Mouse (Mus musculus): ENCODE measurements around the gene Cgrrf1. TPM values are rescaled to one million over a fixed set of nuclear protein-coding genes. Genes with fewer than 3 reads are reported as not detected.
"Not testable (repeated sequence)": the region's sequence is repeated elsewhere in the genome, so short reads cannot be mapped to it uniquely, and the experiment has no call there.

Cgrrf1 gene
- total RNA-seq (2021) = 10 to 100 TPM; 32.3 to 35.0 TPM
- long read RNA-seq, experiment 1, transcript Cgrrf1-201 (6 exons, 1,324 nt) = major isoform, 28 of 34 reads
- long read RNA-seq, experiment 1, partial matches to known transcripts = 1 of 34 reads
- long read RNA-seq, experiment 1, other reads (novel, unspliced or antisense) = 4 of 34 reads
- long read RNA-seq, experiment 2, transcript Cgrrf1-201 (6 exons, 1,324 nt) = major isoform, 31 of 44 reads
- long read RNA-seq, experiment 2, partial matches to known transcripts = 0 of 44 reads
- long read RNA-seq, experiment 2, other reads (novel, unspliced or antisense) = 11 of 44 reads

DNA sequence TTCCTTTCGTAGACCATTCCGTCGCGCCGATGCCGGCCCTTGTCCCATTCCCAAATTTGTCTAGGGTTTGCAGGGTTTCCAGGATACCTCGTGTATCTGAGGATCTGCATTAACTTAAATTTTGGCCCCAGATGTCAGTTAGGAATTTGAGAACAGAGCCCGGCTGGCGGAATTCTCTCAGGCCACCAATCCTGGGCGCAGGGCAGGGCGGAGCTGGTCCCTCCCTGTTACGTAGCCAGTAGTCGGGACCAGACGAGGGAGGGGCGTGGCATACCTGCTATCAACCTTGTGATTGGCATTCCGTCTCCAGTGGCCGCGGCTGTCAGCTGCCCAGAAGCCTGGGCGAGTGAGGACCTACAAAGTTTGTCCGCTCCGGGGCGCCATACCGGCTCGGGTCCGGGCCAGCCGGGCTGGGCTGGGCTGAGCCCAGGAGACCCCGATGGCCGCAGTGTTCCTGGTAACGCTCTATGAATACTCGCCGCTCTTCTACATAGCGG lies at the start of gene Cgrrf1:
TSS of gene Cgrrf1 (plus strand) at position 289 of the 497 bp plus-strand sequence.
- DNase-seq (ENCODE audit: low spot score in 2 of 2) = peak; percentile 93 to 96

DNA sequence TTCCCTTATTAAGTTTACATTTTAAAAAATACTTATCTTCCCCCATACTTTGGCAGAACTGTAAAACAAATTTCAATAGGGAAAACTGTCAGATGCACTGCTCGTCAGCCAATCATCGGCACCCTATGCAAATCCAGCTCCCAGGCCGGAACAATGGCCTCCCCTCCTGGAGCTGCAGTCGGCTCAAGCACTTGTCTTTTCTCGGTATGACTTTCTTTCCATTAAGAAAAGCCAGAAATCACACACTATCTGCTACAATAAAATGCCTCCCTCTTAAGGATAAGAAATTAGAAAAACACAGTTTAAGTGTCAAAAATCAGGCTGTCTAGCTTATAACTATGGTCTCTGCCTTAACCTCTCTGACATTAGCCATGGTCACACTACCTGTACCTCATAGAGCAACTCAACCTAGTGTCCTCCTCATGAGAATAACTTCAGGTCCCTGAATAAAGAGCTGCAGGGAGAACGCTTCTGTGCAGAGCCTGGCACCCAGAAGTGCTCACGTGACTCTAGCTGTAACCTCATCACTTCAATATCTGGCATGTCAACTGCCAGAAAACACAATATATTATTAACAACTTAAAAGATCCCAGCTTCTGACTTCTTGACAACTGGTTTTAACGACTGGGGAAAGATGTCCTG lies 49.6 kb upstream of the Cgrrf1 start:
- no peak for DNase-seq (ENCODE audit: low spot score in 2 of 2)

GRCm38 (mm10) chr14:46783327-46783926 lies 48.5 kb upstream of the Cgrrf1 start:
- DNase-seq (ENCODE audit: low spot score in 2 of 2) = no peak

- no peak for DNase-seq (ENCODE audit: low spot score in 2 of 2)
Measured at GRCm38 (mm10) chr14:46785247-46785646, 46.7 kb upstream of the Cgrrf1 start.

GRCm38 (mm10) chr14:46787454-46787786 lies 44.5 kb upstream of the Cgrrf1 start:
- no peak for DNase-seq (ENCODE audit: low spot score in 2 of 2)

- peak; percentile 87 to 95 for DNase-seq (ENCODE audit: low spot score in 2 of 2)
Measured at GRCm38 (mm10) chr14:46787787-46788504, 44.0 kb upstream of the Cgrrf1 start, which contains the start of gene Cnih1. TSS of gene Cnih1 (minus strand) at chr14:46788411.

GRCm38 (mm10) chr14:46788505-46788901 lies 43.4 kb upstream of the Cgrrf1 start:
- no peak for DNase-seq (ENCODE audit: low spot score in 2 of 2)

- no peak for DNase-seq (ENCODE audit: low spot score in 2 of 2)
Measured at GRCm38 (mm10) chr14:46790303-46790702, 41.6 kb upstream of the Cgrrf1 start.

DNA sequence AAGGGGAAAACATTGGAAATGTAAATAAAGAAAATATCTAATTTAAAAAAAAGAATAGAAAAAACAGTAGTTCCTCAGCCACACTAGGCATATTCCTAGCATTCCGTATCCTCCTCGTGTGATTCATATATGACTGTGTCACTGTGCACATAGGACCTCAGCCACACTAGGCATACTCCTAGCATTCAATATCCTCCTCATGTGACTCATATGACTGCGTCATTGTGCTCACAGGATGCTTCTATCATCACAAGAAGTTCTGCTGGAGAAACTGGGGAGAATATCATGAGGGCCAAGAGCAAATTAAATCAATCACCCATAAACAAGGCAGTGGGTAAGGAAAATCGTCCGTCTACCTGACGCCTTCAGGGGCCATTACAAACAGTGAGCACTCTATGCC lies 41.2 kb upstream of the Cgrrf1 start:
- no peak for DNase-seq (ENCODE audit: low spot score in 2 of 2)

DNA sequence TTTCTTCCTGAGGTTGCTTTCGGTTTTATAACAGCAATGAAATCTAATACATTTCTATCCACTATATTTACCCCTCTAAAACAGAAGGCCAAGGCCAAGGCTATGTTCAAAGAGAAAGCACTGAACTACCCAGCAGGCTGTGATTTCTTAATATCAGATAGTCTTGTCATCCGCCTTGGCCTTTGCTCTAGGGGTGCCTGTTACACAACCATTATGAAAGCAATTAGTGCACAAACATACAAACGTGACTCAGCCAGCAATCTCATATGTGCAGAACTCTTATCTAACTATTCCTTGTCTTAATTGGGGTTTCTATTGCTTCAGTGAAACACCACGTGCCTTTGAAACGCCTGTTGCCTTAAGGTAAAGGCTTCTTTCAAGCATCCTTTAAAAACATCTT lies 37.8 kb upstream of the Cgrrf1 start:
- no peak for DNase-seq (ENCODE audit: low spot score in 2 of 2)

DNA sequence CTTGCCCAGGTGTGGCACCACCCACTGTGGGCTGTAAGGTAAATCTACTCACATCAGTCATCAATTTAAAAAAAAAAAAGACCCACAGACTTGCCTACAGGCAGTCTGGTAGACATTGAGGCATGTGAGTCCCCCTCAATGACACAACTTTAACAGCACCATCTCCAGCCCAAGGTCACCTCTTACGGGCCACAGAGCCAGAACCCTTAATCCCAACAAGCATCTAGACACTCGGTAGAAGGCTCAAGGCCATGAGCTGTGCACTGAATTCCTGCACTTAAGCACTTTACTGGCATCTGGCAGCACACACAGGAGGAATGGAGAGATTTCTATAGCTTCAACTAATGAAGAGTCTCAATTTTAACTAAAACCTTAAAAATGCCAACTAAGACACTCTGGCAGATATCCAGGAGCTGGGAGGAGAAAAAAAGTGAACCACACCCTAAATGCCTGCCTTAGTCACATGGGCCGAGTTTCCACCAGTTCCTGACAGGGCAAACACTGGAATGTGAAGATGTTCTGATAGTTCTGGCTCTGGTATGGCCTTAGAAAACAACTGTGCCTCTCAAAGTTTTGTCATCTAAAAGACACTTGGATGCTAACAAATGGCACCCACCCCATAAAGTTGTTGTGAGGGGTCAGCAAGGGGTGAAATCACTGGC lies 31.1 kb upstream of the Cgrrf1 start:
- DNase-seq (ENCODE audit: low spot score in 2 of 2) = no peak

GRCm38 (mm10) chr14:46803259-46803658 lies 28.7 kb upstream of the Cgrrf1 start:
- no peak for DNase-seq (ENCODE audit: low spot score in 2 of 2)

GRCm38 (mm10) chr14:46803791-46804190 lies 28.1 kb upstream of the Cgrrf1 start:
- DNase-seq (ENCODE audit: low spot score in 2 of 2) = no peak

DNA sequence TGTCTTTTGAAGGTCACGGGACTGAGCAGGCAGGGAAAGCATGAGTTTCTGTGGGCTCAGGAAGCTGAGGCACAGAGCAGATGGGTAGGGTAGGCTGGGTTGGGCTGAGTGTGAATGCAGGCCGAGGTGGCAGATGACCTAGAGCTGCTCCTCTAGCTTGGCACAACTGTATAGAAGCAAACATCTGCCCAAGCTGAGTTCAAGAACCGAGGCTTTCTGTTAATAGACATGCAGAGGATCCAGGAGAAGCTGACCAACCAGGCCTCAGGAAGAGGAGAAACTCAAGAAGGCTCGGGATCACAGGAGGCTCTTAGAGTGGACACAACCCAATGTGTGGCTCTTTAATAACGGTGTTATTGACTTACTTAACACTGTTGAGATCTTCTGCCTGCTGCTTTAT lies 25.7 kb upstream of the Cgrrf1 start:
- DNase-seq (ENCODE audit: low spot score in 2 of 2) = no peak

- DNase-seq (ENCODE audit: low spot score in 2 of 2) = no peak
Measured at GRCm38 (mm10) chr14:46807927-46808326, 24.0 kb upstream of the Cgrrf1 start.

- DNase-seq (ENCODE audit: low spot score in 2 of 2) = no peak
Measured at GRCm38 (mm10) chr14:46815640-46816039, 16.3 kb upstream of the Cgrrf1 start.

- no peak for DNase-seq (ENCODE audit: low spot score in 2 of 2)
Measured at GRCm38 (mm10) chr14:46816916-46817622, 14.9 kb upstream of the Cgrrf1 start.

DNA sequence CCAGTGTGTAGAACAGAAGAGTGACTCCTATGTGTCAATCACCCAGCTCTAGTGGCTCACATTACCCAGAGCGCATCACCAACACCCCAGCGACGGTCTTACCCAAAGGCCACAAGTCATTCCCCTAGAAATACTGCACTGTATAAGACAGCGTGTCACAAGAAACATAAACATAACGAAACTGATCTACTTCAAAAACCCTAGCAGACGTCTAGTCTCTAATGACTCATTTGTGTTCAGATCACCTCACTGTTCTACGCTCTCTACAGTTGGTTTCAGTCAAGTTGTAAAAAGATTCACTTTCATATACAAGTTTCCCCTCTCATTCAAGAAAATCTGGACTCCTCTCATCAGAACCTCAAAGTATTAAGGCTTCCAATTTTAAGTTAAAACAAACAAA lies 13.2 kb upstream of the Cgrrf1 start:
- DNase-seq (ENCODE audit: low spot score in 2 of 2) = no peak

- DNase-seq (ENCODE audit: low spot score in 2 of 2) = not testable (repeated sequence)
Measured at GRCm38 (mm10) chr14:46819961-46820360, 12.0 kb upstream of the Cgrrf1 start.

- DNase-seq (ENCODE audit: low spot score in 2 of 2) = no peak
Measured at GRCm38 (mm10) chr14:46821271-46821872, 10.6 kb upstream of the Cgrrf1 start.

All from left cerebral cortex, adult 18-20 months (tissue).